Mouse (Mus musculus): ENCODE measurements around the gene Cfap100. TPM values are rescaled to one million over a fixed set of nuclear protein-coding genes. Genes with fewer than 3 reads are reported as not detected.
A peak's percentile ranks its signal among the peaks of the same experiment; 100 is the strongest.

Cfap100 gene
- total RNA-seq, 2 experiments from 2014 or later: 0.12 TPM; not detected in 1

DNA sequence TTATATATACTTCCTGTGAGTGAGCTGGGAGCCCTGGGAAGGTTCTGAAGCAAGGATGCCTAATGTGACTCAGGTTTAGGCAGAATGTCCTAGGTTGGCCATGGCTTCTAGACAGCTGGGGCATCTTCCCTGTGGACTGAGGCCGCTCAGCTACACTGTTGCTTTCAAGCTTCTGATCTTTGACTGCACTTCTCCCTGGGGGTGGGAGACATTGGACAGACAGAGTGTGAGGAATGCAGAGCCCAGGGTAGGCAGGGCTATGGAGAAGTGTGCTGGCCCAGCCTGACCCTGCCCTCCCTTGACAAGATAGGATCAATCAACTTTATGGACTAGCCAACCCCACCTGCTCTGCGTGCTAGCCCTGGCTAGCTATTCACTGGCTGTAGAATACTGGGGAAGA is 32.6 kb upstream of the Cfap100 start:
- no peak for DNase-seq (ENCODE audit: low spot score)

DNA sequence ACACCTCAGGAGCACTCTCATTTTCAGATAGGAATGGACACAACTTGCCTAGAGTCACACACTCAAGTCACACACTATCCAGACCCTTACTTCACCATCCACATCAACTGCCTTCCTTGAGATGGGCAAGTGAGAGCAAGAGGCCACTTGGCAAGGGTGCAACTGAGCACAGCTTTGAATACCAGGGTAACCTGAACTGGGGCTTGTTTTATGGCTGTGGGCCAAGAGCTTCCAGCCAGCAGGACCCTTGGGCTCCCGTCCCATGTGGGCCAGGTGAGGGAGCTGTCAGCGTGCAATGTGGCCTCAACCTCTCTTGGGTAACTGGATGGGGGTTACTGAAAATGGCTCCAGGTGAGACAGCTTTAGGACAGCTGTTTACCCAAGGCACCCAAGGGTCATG is 28.8 kb upstream of the Cfap100 start:
- no peak for DNase-seq (ENCODE audit: low spot score)

DNA sequence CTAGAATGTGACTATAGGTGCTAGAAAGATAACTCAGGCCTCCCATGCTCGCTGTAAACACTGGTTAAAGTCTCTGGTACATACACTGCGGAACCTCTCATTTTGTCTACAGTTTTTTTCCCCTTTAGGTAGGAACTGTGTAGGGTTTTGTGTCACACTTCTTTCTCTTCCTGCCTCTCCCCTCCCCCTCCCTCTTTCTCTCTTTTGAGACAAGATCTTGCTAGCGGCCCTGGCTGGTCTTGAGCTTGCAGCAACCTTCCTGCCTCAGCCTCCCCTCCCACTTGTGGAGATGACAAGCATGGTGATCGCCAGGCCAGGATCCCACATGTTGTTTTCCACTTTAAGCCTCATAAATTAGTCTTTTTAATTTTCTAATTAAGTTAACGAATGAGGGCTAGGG is 25.2 kb upstream of the Cfap100 start:
- no peak for DNase-seq (ENCODE audit: low spot score)

DNA sequence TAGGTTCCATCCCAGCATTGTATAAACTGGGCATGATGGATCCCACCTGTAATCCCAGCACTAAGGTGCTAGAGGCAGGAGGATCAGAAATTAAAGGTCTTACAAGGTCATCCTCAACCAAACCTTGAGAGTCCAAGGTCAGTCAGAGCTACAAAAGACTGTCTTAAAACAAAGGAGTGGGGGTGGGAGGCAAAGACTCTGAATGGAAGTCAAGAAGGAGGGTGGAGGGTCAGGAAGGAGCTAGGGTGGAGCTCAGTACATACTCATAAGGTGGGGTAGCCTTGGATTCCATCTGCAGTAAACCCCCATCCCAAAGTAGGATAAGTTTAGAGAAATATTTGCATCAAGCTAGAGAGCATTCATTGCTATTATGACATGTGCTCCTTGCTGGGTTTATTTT is 24.0 kb upstream of the Cfap100 start:
- no peak for DNase-seq (ENCODE audit: low spot score)

DNA sequence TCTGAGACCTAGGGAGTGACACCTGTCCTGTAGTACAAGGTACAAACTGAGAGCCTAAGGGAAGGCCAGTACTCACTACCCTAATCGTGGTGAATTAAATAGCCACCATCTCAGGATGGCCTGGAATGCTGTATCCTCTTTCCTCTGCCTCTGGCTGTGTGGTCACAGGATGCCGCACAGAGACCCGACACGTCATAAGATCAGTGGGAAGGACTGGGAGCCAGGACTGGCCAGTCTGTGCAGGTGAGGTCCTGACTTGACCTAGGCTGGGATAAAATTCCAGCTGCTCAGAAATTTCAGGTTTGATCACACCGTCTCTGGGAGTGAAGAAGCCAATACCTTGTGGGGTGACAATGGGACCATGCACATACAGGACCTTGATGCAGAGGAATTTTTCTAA is 22.9 kb upstream of the Cfap100 start:
- no peak for DNase-seq (ENCODE audit: low spot score)

DNA sequence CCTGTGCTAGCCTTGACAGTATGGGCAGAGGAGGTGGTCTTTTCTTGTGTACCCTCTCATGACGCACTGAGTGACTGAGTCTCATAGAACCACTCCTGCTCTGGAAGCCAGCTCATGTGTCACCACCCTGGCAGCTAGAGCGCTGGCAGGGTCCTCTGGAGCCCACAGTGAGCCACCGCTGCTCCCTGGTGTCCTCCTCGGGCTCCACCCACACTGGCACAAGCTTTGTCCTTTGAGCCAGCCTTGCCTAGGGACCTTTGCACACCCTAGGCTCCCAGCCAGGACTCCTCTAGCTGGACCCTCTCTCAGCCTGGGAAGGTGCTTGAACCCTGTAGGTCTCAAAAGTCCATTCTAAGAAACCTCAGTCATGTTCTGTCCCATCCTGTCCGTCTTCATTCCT is 22.1 kb upstream of the Cfap100 start:
- DNase-seq (ENCODE audit: low spot score): peak; percentile 87

DNA sequence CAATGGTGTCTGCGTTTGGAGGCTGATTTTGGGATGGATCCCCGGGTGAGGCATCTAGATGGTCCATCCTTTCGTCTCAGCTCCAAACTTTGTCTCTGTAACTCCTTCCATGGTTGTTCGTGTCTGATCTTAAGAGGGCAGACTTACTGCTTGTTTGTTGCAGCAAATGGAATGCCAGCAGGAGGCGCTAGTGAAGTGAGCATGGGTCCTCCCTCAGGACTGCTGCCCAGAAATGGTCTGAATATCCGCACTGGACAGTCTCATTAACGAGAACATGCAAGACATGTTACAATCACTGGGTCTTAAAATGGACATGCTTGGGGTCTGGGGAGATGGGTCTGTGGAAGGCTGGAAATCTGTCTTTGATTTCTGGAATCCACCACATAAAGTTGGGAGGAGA is 21.6 kb upstream of the Cfap100 start:
- DNase-seq (ENCODE audit: low spot score): peak; percentile 96

DNA sequence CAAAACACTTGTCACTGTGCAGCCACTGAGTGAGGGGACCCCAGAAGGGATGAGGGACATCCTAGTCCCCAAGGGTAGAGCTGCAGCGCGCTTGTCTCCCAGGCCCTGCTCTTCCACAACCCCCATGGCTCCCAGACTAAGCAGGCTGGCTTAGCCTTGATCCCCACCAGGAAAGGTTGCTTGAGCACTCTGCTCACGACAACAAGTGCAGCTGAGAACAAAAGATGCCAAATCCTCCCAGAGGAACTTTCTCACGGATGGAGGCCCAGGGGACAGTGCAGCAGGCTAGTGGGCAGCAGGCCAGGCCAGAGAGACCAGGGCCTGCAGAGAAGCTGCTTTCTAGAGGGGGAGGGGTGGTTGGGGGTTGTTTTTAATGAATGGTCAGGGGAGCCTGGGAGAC is 18.3 kb upstream of the Cfap100 start:
- no peak for DNase-seq (ENCODE audit: low spot score)

DNA sequence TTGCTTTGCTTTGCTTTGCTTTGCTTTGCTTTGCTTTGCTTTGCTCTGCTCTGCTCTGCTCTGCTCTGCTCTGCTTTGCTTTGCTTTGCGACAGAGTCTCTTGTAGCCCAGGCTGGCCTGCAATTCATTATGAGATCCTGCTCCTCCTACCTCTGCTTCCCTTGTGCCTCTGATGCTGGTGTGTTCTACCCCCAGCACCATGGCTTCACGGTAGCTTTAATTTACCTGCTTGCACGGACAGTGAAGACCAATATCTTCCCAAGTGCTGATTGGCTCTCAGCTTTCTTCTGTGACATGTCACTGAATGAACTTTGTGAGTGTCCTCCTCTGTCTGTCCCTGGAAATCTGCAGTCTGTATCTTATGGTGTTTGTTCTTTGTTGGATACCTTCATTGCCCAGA is 8.4 kb upstream of the Cfap100 start:
- DNase-seq (ENCODE audit: low spot score): no peak

DNA sequence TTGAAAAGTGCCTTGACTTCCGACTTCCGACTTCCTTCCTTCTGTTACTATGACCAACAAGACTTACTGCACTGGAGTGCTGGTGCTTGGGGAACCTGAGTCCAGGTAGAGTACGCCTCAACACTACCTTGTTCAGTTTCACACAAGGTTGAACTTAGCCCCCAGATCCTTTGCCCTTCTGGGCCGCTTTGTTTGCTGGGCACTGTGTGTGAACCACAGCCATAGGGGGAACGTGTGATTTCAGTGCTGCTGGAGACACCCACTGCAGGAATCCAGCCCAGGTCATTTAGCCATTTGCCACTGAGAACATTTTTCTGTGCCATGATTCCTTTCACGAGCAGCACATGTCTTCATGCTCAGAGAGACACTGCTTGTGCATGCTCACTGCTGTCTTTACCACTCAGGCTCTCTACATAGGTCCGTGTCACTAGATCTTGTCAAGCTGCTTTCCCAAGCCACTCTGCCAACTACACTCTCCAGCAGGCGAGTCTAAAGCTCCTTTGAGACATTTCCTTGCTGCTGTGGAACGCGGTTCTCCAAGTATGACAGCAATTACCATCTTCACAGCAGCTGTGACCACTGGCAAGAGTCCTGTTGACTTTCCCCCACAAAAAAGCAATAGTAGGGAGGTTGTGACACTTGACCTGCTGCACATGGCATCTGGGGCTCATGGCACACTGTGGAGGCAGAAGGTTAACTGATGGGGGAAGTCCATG is 7.8 kb upstream of the Cfap100 start:
- DNase-seq (ENCODE audit: low spot score): no peak

DNA sequence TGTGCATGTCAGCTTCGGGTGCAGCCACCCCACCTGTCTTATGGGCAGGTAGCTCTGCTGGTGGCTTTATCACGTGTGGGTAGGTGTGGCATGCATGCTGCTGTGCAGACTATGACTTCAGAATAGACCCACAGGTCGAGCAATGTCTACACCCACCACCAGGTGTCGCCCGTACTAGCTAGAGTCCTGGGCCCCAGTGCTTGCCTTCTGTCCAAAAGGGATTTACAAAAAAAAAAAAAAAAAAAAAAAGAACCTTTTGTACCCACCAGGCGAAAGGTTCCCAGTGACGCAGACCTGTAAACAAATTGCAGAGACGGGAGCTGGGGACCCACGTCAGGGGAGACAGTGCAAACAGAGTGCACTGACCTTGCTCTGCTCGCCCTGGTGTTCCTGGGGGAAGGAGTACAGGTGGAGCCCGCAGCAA is 6.6 kb upstream of the Cfap100 start:
- peak; percentile 77 for DNase-seq (ENCODE audit: low spot score)

DNA sequence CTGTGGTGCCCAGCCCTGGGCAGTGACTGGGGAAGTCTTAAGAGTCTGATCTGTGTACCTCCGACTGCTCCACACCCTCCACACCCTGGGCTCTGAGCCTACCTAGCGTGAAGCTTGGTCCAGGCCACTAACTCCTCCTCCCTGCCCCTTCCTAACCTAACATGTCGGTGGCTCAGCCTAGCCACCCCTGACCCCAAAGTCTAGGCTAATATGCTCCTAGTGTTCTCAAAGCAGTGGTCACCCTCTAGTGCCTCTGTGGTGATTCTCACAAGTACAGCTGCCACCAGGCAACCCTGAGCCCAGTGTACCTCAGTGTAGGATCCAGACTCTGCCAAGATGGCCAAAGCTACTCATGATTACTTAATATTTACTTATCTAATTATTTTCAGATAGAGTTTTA is 6.1 kb upstream of the Cfap100 start:
- DNase-seq (ENCODE audit: low spot score): no peak

DNA sequence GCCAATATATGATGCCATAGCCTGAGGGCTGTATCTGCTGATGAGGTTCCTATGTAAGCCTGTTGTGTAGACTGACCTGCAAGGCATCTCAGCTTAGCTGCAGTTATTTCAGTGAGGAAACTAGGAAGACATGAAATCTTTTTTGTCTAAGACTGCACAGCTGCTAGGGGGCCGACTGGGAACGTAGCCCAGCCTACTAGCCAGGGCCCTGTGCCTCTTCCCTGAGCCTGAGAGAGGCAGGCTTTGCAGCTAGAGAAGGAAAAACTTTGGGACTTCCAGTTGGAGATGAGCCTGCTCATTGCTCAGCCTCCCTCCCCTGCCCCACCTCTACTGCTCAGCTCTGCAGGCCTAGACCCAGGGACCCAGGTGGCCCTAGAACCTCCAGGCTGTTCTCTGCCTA is 2.9 kb upstream of the Cfap100 start:
- peak; percentile 24 for DNase-seq (ENCODE audit: low spot score)

DNA sequence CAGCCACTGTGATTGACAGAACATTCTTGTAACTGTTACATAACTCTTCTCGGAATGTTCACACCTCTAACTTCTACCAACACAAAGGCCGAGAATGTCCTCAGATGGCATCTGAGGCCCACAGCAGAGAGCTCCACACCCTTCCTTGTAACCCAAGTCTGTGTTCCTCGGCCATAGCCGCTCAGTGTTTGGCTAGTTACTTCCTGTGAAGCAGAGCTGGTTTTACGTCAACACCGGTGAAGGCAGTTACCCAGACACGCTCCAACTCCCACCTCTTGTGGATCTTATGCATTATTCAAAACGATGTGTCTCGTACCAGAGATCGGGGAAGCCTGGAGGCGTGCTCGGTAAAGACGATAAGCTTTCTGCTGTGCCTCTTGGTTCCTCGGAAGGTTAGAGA is 1.3 kb upstream of the Cfap100 start:
- no peak for DNase-seq (ENCODE audit: low spot score)

DNA sequence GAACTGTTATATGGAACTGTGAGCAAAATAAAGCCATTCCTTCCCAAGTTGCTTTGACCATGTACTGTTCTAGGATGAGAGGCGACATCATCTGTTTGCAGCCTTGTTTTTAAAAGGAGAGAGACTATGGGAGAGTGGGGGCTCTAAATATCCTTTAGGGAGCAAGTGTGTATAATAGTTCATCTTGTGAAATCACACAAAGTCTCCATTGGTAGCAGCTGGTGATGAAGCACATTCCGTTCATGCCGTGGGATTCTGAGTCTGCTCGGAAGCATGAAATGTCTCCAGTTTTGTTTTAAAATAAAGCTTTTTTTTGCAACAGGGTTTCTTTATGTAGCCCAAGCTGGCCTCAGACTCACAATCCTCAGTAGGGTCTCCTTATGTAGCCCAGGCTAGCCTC is 2.6 kb downstream of the Cfap100 start:
- no peak for DNase-seq (ENCODE audit: low spot score)

DNA sequence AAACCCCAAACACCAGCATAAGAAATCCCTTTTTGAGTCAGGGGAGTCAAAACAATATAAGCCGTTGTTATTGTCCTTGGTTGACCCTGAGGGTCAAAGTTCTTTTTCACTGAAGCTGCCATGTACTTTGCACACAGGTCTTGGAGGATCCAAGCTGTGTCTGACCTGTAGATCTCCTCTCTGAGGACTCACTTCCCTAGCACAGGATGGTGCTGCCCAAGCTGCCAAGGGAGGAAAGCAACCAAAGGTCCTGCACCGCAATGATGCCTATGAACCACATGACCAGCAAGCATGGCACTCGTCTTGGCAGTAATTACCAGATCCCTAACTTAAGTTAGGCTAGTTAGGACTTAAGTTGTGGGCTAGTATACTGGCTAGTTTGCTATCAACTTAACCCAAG is 3.2 kb downstream of the Cfap100 start:
- DNase-seq (ENCODE audit: low spot score): no peak

DNA sequence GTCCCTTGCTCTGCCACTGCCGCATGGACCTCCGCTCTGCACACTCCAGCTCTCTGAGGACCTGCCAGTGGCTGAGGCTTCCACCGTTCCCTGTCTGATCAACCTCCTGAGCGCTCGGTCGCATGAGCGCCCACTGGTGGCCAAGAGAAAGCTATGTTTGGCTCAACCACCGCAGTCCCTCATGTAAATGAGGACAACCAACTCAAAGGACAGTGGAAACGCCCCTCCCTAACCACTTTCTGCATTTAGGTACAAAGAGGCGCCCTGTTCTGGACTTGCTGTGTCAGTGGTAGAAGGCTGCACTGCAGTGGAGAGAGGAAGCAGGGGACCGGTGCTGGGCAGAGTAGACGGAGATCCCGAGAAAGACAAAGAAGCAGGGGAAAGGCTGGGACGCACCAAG is 6.0 kb downstream of the Cfap100 start:
- peak; percentile 77 for DNase-seq (ENCODE audit: low spot score)

DNA sequence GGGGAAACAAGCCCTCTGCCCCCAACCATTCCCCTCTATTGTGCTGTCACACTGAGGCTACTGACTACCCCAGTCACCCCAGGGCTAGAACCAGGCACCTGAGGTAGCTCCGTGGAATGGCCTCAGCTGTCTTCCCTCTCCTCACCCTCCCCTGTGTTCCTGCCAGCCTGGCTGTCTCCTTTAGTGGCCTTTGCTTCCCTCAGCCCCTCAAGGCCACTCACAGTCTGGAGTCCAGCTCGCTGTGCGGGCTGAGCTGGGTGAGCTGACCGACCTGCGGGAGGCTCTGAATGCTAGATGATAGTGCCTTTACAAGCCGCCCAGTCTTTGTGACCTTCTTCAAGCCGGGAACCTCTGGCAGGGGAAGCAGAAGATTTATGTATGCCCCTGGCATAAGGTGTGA is 16.7 kb downstream of the Cfap100 start:
- no peak for DNase-seq (ENCODE audit: low spot score)

DNA sequence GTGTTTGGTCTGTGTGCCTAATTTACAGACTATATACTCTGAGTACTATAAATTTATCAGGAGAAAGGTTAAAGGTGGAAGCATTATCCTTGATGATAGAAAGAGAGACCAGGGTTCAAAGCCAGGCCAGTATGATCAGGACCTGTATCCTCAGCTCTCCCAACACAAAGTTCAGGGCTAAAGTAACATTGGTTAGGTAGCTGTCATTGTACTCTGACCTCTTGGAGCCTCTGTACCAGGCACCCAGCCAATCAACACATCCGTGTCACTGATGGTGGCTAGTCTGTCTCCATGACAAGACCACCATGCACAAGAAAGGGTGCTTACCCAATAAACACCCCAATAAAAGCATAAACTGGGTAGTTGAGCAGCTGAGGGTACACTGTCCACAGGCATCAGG is 17.6 kb downstream of the Cfap100 start:
- DNase-seq (ENCODE audit: low spot score): no peak

DNA sequence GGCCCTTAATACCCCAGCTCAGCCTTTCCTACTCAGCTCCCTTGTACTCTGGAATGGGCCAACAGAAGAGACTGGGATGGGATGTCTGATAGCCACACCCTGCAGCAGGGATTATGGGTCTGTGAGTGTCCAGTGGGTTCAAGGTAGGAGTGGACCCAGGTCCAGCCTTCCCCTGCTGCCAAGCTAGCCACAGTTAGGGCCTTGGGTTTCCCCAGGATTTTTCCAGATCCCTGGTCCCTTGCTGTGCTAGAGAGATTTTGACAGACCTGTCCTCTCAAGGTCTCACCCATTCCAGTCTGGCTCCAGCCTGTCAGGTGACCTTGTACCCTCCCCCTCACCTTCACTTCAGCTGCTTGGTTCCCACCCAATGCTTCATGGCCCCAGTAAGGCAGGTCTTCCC is 20.0 kb downstream of the Cfap100 start:
- DNase-seq (ENCODE audit: low spot score): no peak

DNA sequence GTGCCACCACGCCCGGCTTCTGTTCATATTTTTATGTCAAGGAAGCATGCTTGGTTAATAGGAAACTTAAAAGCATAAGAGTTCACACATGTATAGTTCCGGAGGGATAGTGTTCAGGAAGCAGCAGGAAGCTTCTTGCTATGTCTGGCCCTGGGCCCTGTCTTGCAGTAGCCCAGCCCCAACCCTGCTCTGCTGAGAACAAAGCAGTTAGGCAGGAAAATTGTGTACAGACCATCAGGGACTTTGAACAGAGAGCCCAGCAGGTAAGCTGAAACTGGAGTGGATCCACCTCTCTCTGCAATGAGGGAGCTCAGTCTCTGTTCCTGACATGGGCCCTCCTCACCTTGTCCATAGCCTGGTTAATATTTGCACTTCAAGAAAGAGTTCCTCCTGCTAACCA is 31.3 kb downstream of the Cfap100 start:
- no peak for DNase-seq (ENCODE audit: low spot score)

DNA sequence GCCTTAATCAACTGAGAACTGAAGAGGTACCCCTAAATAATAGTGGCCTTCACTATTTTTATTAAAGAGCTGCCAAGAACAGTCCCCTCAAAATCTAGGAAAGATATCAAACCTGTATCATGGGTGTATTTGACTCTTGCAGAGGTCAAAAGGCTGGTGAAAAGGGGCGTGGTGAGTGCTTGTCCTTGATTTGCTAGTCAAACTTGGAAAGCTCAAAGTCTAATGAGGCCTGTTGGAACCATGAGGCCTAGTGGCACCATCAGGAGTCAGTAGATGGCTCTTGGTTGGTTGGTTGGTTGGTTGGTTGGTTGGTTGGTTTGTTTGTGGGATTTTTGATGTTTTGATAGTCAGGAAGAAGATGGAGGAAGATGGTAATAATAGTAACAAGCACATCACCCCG is 32.8 kb downstream of the Cfap100 start:
- DNase-seq (ENCODE audit: low spot score): no peak

DNA sequence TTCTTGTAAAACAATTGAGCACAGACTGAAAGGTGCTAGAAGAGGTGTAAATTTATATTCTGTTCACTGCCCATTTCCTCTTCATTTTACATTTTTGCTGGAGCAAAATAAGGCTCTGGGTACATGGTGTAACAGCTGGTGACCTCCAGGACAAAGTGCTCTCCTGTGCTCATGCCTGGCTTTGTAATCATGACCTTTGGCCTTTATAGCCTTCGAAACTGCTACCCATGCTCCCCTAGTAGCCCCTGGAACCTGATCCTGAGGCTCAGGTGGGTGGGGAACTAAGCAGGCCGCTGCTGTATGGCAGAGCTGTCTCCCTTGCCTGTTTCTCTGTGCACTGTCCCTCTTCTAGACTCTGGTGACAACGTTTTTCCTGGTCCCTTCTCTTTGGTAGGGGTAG is 34.6 kb downstream of the Cfap100 start:
- DNase-seq (ENCODE audit: low spot score): no peak

DNA sequence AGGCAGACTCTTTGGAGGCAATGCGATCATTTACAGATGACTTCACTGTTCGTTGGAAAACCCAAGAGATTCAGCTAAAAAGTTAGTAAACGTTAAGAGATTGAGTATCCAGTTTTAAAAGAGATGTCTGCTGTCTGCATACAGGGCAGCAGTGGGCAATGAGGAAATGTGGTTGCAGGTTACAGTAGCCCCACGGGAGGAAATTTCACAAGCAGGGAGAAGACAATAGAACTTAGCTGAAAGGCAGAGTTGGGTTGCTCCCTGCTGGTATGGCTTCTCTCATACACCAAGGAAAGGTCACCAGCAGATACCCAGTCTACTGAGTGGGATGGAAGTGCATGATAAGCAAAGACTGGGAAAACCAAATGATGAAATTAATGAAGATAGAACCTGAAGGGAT is 38.0 kb downstream of the Cfap100 start:
- no peak for DNase-seq (ENCODE audit: low spot score)

Measured in gastrocnemius, adult 18-20 months (tissue).